Mouse (Mus musculus) hindbrain, embryonic 11.5 days (tissue): ENCODE results near the gene Ddx43. TPM values are rescaled to one million over a fixed set of nuclear protein-coding genes. Genes with fewer than 3 reads are reported as not detected.
"Not testable (repeated sequence)": the region's sequence is repeated elsewhere in the genome, so short reads cannot be mapped to it uniquely, and the experiment has no call there.

Source experiments
- ATAC-seq: fragments of 200-750 bp; cut with Nextera tagmentation; 2 replicates; pipeline ENCODE4 v1.8.0; 2017; ENCODE audit warnings: mild to moderate bottlenecking, moderate TSS enrichment, moderate library complexity; ENCODE audit not compliant: low FRiP score
- DNase-seq: peaks from one replicate; pipeline ENCODE4 v3.0.0-alpha.2; 2015; ENCODE audit warnings: low spot score
- H3K27ac ChIP-seq: fragments of 300-500 bp; sonication (generic); 2 replicates; pipeline ENCODE4 v1.5.1; 2014; ENCODE audit warnings: mild to moderate bottlenecking, low read depth, low read length
- H3K27me3 ChIP-seq: fragments of 300-500 bp; sonication (generic); 2 replicates; pipeline ENCODE4 v1.6.1; 2014; ENCODE audit warnings: mild to moderate bottlenecking, low read length, moderate library complexity, mixed read lengths; ENCODE audit not compliant: control insufficient read depth, insufficient read depth
- H3K36me3 ChIP-seq: fragments of 300-500 bp; sonication (generic); 2 replicates; pipeline ENCODE4 v1.6.1; 2014; ENCODE audit warnings: mild to moderate bottlenecking, low read length, moderate library complexity, mixed read lengths; ENCODE audit not compliant: control insufficient read depth, insufficient read depth
- H3K4me1 ChIP-seq: fragments of 300-500 bp; sonication (generic); replicated peaks from 2 replicates; pipeline ENCODE4 v1.6.1; 2014; ENCODE audit warnings: low read length, mixed read lengths; ENCODE audit not compliant: control insufficient read depth, insufficient read depth
- H3K4me2 ChIP-seq: fragments of 300-500 bp; sonication (generic); replicated peaks from 2 replicates; pipeline ENCODE4 v1.6.1; 2014; ENCODE audit warnings: mild to moderate bottlenecking, low read depth, low read length
- H3K4me3 ChIP-seq: fragments of 300-500 bp; sonication (generic); 2 replicates; pipeline ENCODE4 v1.5.1; 2014; ENCODE audit warnings: low read depth, low read length
- H3K9ac ChIP-seq: fragments of 300-500 bp; sonication (generic); 2 replicates; pipeline ENCODE4 v1.6.1; 2014; ENCODE audit warnings: low read depth, low read length
- H3K9me3 ChIP-seq: fragments of 300-500 bp; sonication (generic); 2 replicates; pipeline ENCODE4 v1.6.1; 2016; ENCODE audit warnings: low read length; ENCODE audit not compliant: control insufficient read depth
- WGBS: fragments of 180-500 bp; shearing (Covaris S2); extraction: QIAGEN DNeasy Blood & Tissue Kit; methylation state at CpG from one replicate; pipeline ENCODE4 v1.1.7; 2014; 5-methylcytosine and 5-hydroxymethylcytosine counted together
- polyA plus RNA-seq: library from polyadenylated mRNA; unstranded; fragments of >200 nt; fragmentation: Nextera tagmentation; extraction: Ambion mirVana; gene quantifications from 2 replicates; pipeline ENCODE4 v1.2.1, GENCODE M21; 2014

The Ddx43 gene
- polyA plus RNA-seq: 0.14 and 0.40 TPM in 2 replicates

- H3K4me1 ChIP-seq: 0 out of 2 replicates have a peak, but pooled peaks cover 2% of the 10 kb centered on the region
- H3K4me3 ChIP-seq: peak within 1 kb of the TSS; percentile 17
- peak within 1 kb of the TSS; percentile 37 for H3K4me2 ChIP-seq
- H3K9me3 ChIP-seq: no peaks in the 10 kb centered on the region
- peaks cover 35% of the 10 kb centered on the region for H3K27me3 ChIP-seq
- peak; percentile 98 for ATAC-seq
- no peak within 1 kb of the TSS for H3K27ac ChIP-seq
- peak; percentile 85 for DNase-seq
- 3% methylated on average over 74 of the region's 93 CpGs for WGBS
- no peak within 1 kb of the TSS for H3K9ac ChIP-seq
- H3K36me3 ChIP-seq: no peaks in the 10 kb centered on the region
Observed at GRCm38 (mm10) chr9:78395630-78396351, at the start of gene Ddx43. Gene Ddx43, plus strand, starts transcription at chr9:78395777.

GRCm38 (mm10) chr9:78347004-78347403 is 48.6 kb upstream of the Ddx43 start:
- no peaks in the 10 kb centered on the region for H3K9me3 ChIP-seq
- no peaks in the 10 kb centered on the region for H3K4me1 ChIP-seq
- no peaks in the 10 kb centered on the region for H3K36me3 ChIP-seq
- no peak for ATAC-seq
- WGBS: 72% methylated on average over 3 of the region's 3 CpGs
- DNase-seq: no peak
- no peak overlapping the region for H3K4me3 ChIP-seq
- H3K27ac ChIP-seq: no peak overlapping the region
- no peaks in the 10 kb centered on the region for H3K27me3 ChIP-seq
- H3K4me2 ChIP-seq: no peak overlapping the region
- H3K9ac ChIP-seq: no peak overlapping the region

- H3K27me3 ChIP-seq, H3K9ac ChIP-seq, H3K4me1 ChIP-seq, H3K4me2 ChIP-seq, H3K27ac ChIP-seq, DNase-seq, H3K9me3 ChIP-seq, ATAC-seq, H3K36me3 ChIP-seq, H3K4me3 ChIP-seq: not testable (repeated sequence)
- 68% methylated on average over 6 of the region's 6 CpGs for WGBS
Observed at GRCm38 (mm10) chr9:78348206-78349004, 47.2 kb upstream of the Ddx43 start.

GRCm38 (mm10) chr9:78349141-78349540 is 46.4 kb upstream of the Ddx43 start:
- not testable (repeated sequence) for DNase-seq, ATAC-seq, H3K4me3 ChIP-seq, H3K4me2 ChIP-seq, H3K9ac ChIP-seq, H3K27me3 ChIP-seq, H3K27ac ChIP-seq, H3K9me3 ChIP-seq, H3K4me1 ChIP-seq, H3K36me3 ChIP-seq
- WGBS: 90% methylated on average over 3 of the region's 3 CpGs

- H3K27ac ChIP-seq, H3K36me3 ChIP-seq, DNase-seq, H3K4me3 ChIP-seq, H3K27me3 ChIP-seq, ATAC-seq, H3K9me3 ChIP-seq, H3K4me1 ChIP-seq, H3K4me2 ChIP-seq, H3K9ac ChIP-seq: not testable (repeated sequence)
Observed at GRCm38 (mm10) chr9:78350007-78350406, 45.6 kb upstream of the Ddx43 start.

- DNase-seq: no peak
- H3K4me2 ChIP-seq: no peak overlapping the region
- H3K4me1 ChIP-seq: no peaks in the 10 kb centered on the region
- no peaks in the 10 kb centered on the region for H3K36me3 ChIP-seq
- H3K9ac ChIP-seq: no peak overlapping the region
- ATAC-seq: no peak
- no peak overlapping the region for H3K27ac ChIP-seq
- no peaks in the 10 kb centered on the region for H3K9me3 ChIP-seq
- H3K4me3 ChIP-seq: no peak overlapping the region
- no peaks in the 10 kb centered on the region for H3K27me3 ChIP-seq
- WGBS: 90% methylated on average over 6 of the region's 6 CpGs
Observed at GRCm38 (mm10) chr9:78351504-78352220, 43.9 kb upstream of the Ddx43 start.

GRCm38 (mm10) chr9:78354665-78355578 is 40.7 kb upstream of the Ddx43 start:
- H3K9me3 ChIP-seq: no peaks in the 10 kb centered on the region
- H3K27me3 ChIP-seq: no peaks in the 10 kb centered on the region
- H3K4me1 ChIP-seq: no peaks in the 10 kb centered on the region
- no peak for DNase-seq
- ATAC-seq: no peak
- no peaks in the 10 kb centered on the region for H3K36me3 ChIP-seq
- no peak overlapping the region for H3K27ac ChIP-seq
- 87% methylated on average over 11 of the region's 11 CpGs for WGBS
- no peak overlapping the region for H3K4me2 ChIP-seq
- H3K4me3 ChIP-seq: no peak overlapping the region
- H3K9ac ChIP-seq: no peak overlapping the region

- ATAC-seq (no peak), DNase-seq (no peak)
- Histone ChIP-seq H3K4me3 (no peak within 1 kb of the TSS), H3K9me3 (no peaks in the 10 kb centered on the region), H3K27me3 (no peaks in the 10 kb centered on the region), H3K9ac (no peak within 1 kb of the TSS), H3K4me2 (no peak within 1 kb of the TSS), H3K36me3 (no peaks in the 10 kb centered on the region), H3K27ac (no peak within 1 kb of the TSS), H3K4me1 (no peaks in the 10 kb centered on the region)
- 90% methylated on average over 8 of the region's 8 CpGs for WGBS
Observed at GRCm38 (mm10) chr9:78355611-78356010, 40.0 kb upstream of the Ddx43 start, which contains the start of gene Gsta2. Gene Gsta2, minus strand, starts transcription at chr9:78355788.
